Mouse (Mus musculus): Measurements from ENCODE around the gene Naip2. TPM values are rescaled to one million over a fixed set of nuclear protein-coding genes. Genes with fewer than 3 reads are reported as not detected.

The Naip2 gene
- 2.0 TPM for total RNA-seq (2023)

GRCm38 (mm10) chr13:100201659-100202333 is at the start of gene Naip2:
Gene Naip2, minus strand, starts transcription at chr13:100202092.

DNA sequence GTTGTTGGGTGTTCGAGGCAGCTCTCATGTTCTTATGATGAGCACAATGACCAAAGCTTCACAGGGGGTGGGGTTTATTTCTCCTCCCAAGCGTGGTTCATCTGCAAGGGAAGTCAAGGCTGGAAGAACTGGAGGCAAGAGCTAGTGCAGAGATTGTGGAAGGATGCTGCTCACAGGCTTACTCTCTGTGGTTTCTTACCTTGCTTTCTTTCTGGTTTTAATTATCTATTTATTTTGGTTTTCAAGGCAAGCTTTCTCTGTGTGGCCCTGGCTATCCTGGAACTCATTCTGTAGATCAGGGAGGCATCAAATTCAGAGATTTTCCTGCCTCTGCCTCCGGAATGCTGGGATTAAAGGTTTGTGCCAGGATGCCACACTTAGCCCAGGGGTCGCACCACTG is 44.3 kb upstream of the Naip2 start, which contains the start of gene Naip5:
Naip5 (minus strand) TSS at position 101 of the 400 bp plus-strand sequence.

GRCm38 (mm10) chr13:100124423-100125257 is 77.3 kb downstream of the Naip2 start, which contains the start of gene Smn1:
Gene Smn1, plus strand, starts transcription at chr13:100124852.

GRCm38 (mm10) chr13:100107652-100108472 is 94.0 kb downstream of the Naip2 start, which contains the start of gene Serf1:
Gene Serf1, plus strand, starts transcription at chr13:100108012.

DNA sequence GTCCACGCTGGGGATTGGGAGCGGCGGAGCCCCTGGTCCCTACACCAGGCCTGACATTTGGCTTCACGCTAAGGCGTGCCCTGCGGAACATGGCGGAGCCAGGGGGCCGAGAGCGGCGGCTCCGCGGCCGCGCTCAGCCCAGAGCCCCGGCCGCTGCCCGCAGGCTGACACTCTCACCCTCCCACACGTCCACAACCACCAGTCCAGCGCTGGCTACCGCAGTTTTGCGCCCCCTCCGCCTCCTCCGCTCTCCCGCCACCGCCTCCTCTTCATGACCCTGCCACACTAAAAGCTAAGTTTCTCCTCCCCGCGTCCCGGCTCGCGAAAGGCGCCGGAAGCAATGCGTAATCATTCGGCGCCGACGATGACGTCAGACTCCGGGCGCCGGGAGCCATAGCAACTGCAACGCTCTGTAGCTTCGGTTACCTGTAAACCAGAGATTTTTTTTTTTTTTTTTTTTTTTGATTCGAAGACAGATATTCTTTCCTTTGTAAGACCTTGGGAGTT is 98.1 kb downstream of the Naip2 start, which contains the start of gene Bdp1:
Bdp1 (minus strand) TSS at position 323 of the 507 bp plus-strand sequence.

Other genes with a start within 250 kb of the Naip2 start
- 14.0 TPM for gene Mccc2, start 186.5 kb downstream of the Naip2 start, total RNA-seq (2023)
- 82.8 TPM for gene Bdp1, start 98.0 kb downstream of the Naip2 start, total RNA-seq (2023)
- not detected for gene Serf1, start 94.1 kb downstream of the Naip2 start, total RNA-seq (2023)
- gene Smn1, start 77.2 kb downstream of the Naip2 start, total RNA-seq (2023) = 59.9 TPM
- 0.70 TPM for gene Naip5, start 44.2 kb upstream of the Naip2 start, total RNA-seq (2023)
- 0.55 TPM for gene Naip6, start 115.6 kb upstream of the Naip2 start, total RNA-seq (2023)